Mouse (Mus musculus): Measurements from ENCODE around the gene Tars2. TPM values are rescaled to one million over a fixed set of nuclear protein-coding genes. Genes with fewer than 3 reads are reported as not detected.

Gene Tars2
- polyA plus RNA-seq, 1 experiment from 2014 or later = 58.8 TPM

Other genes starting within 250 kb of the Tars2 start
- 3.9 and 7.6 TPM in 2 replicates for gene Ctss, start 233.4 kb downstream of the Tars2 start, polyA plus RNA-seq (2016; fragmentation: Nextera tagmentation; extraction: Ambion mirVana)
- gene Hormad1, start 200.5 kb downstream of the Tars2 start, polyA plus RNA-seq (2016; fragmentation: Nextera tagmentation; extraction: Ambion mirVana) = not detected in 2 replicates
- gene Golph3l, start 171.3 kb downstream of the Tars2 start, polyA plus RNA-seq (2016; fragmentation: Nextera tagmentation; extraction: Ambion mirVana) = 27.8 and 31.0 TPM in 2 replicates
- 84.8 and 89.9 TPM in 2 replicates for gene Ensa, start 135.2 kb downstream of the Tars2 start, polyA plus RNA-seq (2016; fragmentation: Nextera tagmentation; extraction: Ambion mirVana)
- 47.2 and 53.4 TPM in 2 replicates for gene Mcl1, start 101.4 kb downstream of the Tars2 start, polyA plus RNA-seq (2016; fragmentation: Nextera tagmentation; extraction: Ambion mirVana)
- 0.73 and 0.86 TPM in 2 replicates for gene Adamtsl4, start 72.3 kb downstream of the Tars2 start, polyA plus RNA-seq (2016; fragmentation: Nextera tagmentation; extraction: Ambion mirVana)
- gene Ecm1, start 20.6 kb downstream of the Tars2 start, polyA plus RNA-seq (2016; fragmentation: Nextera tagmentation; extraction: Ambion mirVana) = 14.2 and 20.3 TPM in 2 replicates
- 19.8 and 20.1 TPM in 2 replicates for gene Rprd2, start 58.7 kb upstream of the Tars2 start, polyA plus RNA-seq (2016; fragmentation: Nextera tagmentation; extraction: Ambion mirVana)
- gene Prpf3, start 95.7 kb upstream of the Tars2 start, polyA plus RNA-seq (2016; fragmentation: Nextera tagmentation; extraction: Ambion mirVana) = 51.5 and 66.9 TPM in 2 replicates
- gene Mrps21, start 111.3 kb upstream of the Tars2 start, polyA plus RNA-seq (2016; fragmentation: Nextera tagmentation; extraction: Ambion mirVana) = 379 and 403 TPM in 2 replicates
- 9.5 and 13.6 TPM in 2 replicates for gene Ciart, start 122.0 kb upstream of the Tars2 start, polyA plus RNA-seq (2016; fragmentation: Nextera tagmentation; extraction: Ambion mirVana)
- gene BC028528, start 131.8 kb upstream of the Tars2 start, polyA plus RNA-seq (2016; fragmentation: Nextera tagmentation; extraction: Ambion mirVana) = 12.3 and 12.7 TPM in 2 replicates
- gene Aph1a, start 133.8 kb upstream of the Tars2 start, polyA plus RNA-seq (2016; fragmentation: Nextera tagmentation; extraction: Ambion mirVana) = 33.9 and 35.8 TPM in 2 replicates
- gene Car14, start 144.5 kb upstream of the Tars2 start, polyA plus RNA-seq (2016; fragmentation: Nextera tagmentation; extraction: Ambion mirVana) = 50.1 and 69.4 TPM in 2 replicates
- gene Anp32e, start 169.0 kb upstream of the Tars2 start, polyA plus RNA-seq (2016; fragmentation: Nextera tagmentation; extraction: Ambion mirVana) = 266 and 352 TPM in 2 replicates
- gene Plekho1, start 235.8 kb upstream of the Tars2 start, polyA plus RNA-seq (2016; fragmentation: Nextera tagmentation; extraction: Ambion mirVana) = 75.0 and 83.5 TPM in 2 replicates